Mouse (Mus musculus): Measurements from ENCODE around the gene Cpsf4.
"Not testable (repeated sequence)": the region's sequence is repeated elsewhere in the genome, so short reads cannot be mapped to it uniquely, and the experiment has no call there.

Gene Cpsf4

GRCm38 (mm10) chr5:145178461-145178980, 11.5 kb downstream of the Cpsf4 start:
- DNase-seq (ENCODE audit: low read depth, low spot score): no peak

DNA sequence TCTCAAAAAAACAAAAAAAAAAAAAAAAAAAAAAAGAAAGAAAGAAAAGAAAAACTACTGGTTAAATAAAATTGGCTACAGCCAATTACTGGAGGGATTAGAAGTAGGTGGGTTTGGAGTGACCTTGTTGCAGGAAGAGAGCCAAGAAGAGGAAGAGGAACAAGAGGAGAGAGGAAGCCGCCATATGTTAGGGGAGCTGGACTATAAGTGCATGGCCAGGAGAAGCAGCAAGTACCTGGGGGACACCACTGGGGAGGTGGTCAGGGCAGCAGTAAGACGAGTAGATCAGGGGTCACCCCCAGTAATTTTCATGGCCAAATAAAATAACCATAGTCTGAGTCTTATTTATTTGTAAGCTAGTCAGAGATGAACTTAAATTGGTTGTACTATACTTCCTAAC, 18.2 kb downstream of the Cpsf4 start:
- DNase-seq (ENCODE audit: low read depth, low spot score): no peak

DNA sequence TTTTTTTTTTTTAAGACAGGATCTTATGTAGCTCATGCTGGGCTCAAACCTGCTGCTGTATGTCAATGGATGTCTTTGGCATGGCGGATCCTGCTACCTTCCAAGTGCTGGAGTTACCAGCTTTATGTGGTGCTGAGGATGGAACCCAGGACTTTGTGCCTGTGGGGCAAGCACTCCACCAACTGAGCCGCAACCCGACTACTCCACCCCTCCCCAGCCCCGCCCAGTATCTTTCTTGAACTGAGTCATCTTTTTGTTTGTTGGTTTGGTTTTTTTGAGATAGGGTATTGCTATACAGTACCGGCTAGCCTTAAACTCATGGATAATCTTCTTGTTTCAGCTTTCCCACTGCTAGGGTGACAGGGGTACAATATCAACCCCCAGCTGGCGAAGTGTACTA, 22.4 kb downstream of the Cpsf4 start:
- no peak for DNase-seq (ENCODE audit: low read depth, low spot score)

DNA sequence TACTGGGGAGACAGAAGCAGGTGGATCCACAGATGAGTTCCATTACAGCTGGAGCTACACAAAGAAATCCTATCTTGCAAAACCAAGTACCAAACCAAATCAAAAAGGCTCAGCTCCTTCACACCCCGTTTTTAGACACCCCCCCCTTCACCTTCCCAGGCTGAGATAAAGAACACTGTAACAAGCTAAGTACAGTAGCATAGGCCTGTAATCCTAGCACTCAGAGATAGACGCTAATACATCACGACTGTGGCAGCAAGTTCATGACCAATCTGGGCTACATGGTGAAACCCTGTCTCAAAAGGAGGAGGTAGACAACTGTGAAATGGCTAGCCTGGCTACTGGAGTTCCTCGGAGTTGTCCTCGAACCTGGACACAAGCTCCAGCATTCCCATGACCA, 23.4 kb downstream of the Cpsf4 start:
- DNase-seq (ENCODE audit: low read depth, low spot score): no peak

DNA sequence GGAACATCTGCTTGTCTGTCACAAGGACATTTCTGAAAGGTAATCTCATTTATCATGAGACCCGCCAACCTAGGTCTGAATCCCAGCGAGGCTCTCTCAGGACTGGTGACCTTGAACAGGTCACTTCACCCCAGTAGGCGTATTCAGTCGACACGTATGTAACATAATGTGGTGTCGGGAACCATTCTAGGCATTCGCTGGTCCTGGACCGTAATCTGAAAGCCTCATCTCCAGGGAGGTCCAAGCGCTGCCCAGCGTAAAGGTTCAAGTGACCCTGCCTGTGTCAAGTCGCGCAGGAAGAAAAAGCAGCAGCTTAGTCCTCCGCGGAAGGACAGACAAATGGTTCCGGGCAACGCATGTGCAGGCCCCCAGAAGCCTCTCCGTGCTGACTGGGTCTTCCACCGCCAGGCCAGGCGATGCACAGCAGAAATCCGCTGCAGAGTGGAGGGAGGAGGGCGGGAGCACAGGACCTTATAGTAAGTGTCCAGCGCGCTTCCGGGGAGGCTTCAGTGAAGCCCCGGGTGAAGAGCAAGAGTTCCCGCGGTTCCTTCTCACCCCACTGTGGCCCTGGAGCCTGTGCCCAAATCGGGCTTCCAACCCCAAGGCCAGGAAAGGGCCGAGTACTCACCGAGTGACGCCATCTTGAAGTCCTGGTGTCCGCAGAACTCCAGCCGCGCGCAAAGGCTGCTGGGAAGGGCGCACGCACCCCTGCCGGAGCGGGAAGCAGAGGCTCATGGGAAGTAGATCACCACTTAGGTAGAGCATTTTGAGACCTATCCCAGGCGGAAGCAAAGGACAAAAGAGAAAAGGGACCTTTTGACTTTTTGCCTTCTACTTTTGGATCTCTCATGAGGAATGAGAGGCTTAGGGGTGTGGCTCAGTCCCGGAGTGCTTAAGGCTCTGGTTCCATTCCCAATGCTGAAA, 24.1 kb downstream of the Cpsf4 start:
- DNase-seq (ENCODE audit: low read depth, low spot score): peak; percentile 92

GRCm38 (mm10) chr5:145191962-145192361, 24.9 kb downstream of the Cpsf4 start, which contains the start of gene Atp5j2:
Gene Atp5j2, minus strand, starts transcription at chr5:145192062.
- no peak for DNase-seq (ENCODE audit: low read depth, low spot score)

DNA sequence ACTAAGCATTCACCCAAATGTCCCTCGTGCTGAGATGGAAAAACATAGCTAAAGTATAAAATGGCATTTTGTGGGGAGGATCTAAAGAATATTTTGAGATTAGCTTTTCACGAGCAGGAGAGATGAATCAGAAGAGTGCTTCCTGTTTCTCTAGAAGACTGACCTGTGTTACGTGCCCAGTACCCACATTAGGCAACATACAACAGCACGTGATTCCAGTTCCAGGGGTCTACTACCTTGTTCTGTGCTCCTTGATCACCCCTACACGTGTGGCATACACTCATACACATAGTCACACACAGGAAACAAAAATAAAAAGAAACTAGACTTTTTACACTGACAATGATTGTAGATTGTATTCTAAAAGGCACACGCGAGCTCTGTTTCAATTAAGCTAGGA, 33.4 kb downstream of the Cpsf4 start:
- no peak for DNase-seq (ENCODE audit: low read depth, low spot score)

- DNase-seq (ENCODE audit: low read depth, low spot score): peak; percentile 88
These were observed 34.4 kb downstream of the Cpsf4 start, which contains the start of gene Zkscan14 for GRCm38 (mm10) chr5:145201321-145201991. Gene Zkscan14, minus strand, starts transcription at chr5:145201868.

DNA sequence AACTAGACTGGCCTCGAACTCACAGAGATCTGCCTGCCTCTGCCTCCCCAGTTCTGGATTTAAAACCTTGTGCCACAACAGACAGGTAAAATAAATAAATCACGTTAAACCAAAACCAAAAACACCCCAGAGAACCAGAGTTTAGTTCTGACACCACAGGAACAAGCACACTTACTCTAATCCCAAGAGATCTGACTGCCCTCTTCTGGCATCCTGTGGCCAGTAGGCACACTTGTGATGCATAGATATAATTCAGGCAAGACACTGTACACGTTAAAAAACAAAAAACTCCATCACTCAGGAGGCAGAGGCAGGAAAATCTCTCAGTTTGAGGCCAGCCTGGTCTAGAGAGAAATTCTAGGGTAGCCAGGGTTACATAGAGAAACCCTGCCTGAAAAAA, 35.4 kb downstream of the Cpsf4 start:
- no peak for DNase-seq (ENCODE audit: low read depth, low spot score)

- peak; percentile 98 for DNase-seq (ENCODE audit: low read depth, low spot score)
These were observed 37.1 kb downstream of the Cpsf4 start, which contains the start of gene Zkscan5 for GRCm38 (mm10) chr5:145203936-145204691. Gene Zkscan5, plus strand, starts transcription at chr5:145204562.

- no peak for DNase-seq (ENCODE audit: low read depth, low spot score)
These were observed 38.0 kb downstream of the Cpsf4 start for GRCm38 (mm10) chr5:145205041-145205440.

DNA sequence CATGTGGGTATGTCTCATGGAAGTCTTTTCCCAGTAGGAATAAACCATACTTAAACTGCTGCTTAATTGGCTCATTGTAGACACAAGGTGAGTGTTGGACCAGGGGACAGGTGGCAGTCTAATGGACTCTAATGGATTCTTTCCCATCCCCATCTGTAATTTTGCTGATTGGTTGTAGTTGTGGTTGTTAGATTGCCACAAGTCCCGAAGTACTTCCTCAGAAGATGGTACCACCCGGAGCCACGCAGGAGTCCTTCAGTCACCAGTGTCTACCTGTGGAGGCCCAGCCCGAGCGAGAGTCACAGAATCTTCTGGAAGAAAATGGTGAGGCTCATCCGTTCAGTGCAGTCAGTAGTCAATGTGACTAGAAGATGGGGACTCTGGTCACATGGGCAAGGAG, 40.4 kb downstream of the Cpsf4 start:
- DNase-seq (ENCODE audit: low read depth, low spot score): no peak

DNA sequence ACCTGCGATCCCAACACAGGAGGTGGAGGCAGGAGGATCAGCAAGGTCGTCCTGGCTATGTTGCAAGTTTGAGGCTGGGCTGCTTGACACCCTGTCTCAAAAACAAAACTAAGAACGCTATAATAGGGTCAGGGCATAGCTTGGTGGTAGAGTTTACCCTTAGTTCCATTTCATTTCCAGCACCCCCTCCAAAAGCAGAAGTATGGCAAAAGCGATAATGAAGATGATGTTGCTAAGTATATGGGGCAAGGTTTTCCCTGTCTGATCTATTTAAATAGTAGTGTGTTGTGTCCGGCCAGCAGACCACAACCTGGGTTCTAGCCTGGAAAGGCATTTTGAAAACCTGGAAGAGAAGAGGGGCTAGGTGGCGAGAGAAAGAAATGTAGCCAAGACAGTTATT, 40.9 kb downstream of the Cpsf4 start:
- DNase-seq (ENCODE audit: low read depth, low spot score): no peak

DNA sequence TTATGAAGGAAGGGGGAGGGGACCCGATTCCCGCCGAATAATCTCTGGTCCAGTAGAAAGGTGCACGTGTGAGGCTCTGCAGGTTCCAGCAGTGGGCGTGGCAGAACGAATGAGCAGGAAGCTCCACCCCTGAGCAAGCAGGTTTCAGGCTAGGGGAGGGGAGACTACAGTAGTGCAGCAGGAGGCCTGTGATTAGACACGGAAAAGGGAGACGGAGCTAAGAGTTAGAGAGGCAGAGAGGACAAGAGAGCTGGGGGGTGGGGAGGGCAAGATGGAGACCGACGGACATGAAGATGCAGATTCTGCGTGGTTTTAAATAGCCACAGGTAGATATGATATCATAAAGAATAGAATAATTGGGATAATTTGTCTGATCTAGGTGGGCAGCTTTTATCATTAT, 41.4 kb downstream of the Cpsf4 start:
- DNase-seq (ENCODE audit: low read depth, low spot score): not testable (repeated sequence)

DNA sequence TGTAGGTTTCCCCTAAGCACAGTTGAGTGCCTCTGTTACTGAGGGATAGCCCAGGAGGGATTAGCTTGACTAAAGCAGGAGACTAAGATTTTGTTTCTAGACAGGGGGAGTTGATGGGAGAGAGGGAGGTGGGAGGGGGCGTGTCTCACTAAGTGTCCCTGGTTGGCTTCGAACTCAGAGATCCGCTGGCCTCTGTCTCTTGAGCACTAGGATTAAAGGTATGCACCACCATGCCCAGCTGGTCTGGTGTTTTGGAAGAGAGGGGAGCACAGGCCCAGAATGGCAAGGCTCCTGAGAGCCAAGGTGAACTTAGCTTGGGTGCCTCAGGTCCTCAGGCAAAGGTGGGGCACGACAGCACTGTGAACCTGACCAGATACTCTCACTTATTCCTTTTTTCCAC, 44.3 kb downstream of the Cpsf4 start:
- DNase-seq (ENCODE audit: low read depth, low spot score): no peak

- DNase-seq (ENCODE audit: low read depth, low spot score): no peak
These were observed 45.2 kb downstream of the Cpsf4 start for GRCm38 (mm10) chr5:145212216-145212615.

- no peak for DNase-seq (ENCODE audit: low read depth, low spot score)
These were observed 46.5 kb downstream of the Cpsf4 start for GRCm38 (mm10) chr5:145213505-145213904.

- DNase-seq (ENCODE audit: low read depth, low spot score): no peak
These were observed 47.7 kb downstream of the Cpsf4 start for GRCm38 (mm10) chr5:145214679-145215078.

DNA sequence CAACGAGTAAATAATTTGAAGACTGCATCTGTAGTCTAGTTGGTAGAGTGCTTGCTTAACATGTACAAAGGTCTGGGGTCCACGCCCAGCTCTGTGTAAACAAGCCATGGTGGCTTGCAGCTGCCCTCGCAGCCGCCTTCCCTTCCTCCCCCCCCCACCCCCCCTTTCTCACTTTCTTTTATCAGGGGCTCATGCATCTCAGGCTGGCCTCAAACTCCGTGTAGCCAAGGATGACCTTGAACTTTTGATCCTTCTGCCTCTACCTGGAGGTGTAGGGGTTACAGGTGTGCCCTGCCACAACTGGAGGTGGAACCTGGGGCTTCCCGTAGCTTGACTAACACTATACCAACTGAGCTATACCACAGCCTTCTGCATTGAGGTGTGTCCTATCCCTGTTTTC, 50.7 kb downstream of the Cpsf4 start:
- DNase-seq (ENCODE audit: low read depth, low spot score): no peak

GRCm38 (mm10) chr5:145218206-145218605, 51.2 kb downstream of the Cpsf4 start:
- no peak for DNase-seq (ENCODE audit: low read depth, low spot score)

DNA sequence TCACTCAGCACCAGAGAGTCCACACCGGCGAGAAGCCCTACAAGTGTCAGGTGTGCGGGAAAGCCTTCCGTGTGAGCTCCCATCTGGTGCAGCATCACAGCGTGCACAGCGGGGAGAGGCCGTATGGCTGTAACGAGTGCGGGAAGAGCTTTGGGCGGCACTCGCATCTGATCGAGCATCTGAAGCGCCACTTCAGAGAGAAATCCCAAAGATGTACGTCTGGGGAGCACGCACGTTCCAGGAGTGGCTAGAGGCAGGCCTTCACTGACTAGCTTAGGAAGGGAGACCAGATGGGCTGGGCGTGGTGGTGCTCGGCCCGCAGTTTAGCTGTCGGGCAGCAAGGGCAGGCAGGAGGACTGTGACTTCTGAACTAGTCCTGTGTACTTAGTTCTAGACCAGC, 51.7 kb downstream of the Cpsf4 start:
- DNase-seq (ENCODE audit: low read depth, low spot score): no peak

DNA sequence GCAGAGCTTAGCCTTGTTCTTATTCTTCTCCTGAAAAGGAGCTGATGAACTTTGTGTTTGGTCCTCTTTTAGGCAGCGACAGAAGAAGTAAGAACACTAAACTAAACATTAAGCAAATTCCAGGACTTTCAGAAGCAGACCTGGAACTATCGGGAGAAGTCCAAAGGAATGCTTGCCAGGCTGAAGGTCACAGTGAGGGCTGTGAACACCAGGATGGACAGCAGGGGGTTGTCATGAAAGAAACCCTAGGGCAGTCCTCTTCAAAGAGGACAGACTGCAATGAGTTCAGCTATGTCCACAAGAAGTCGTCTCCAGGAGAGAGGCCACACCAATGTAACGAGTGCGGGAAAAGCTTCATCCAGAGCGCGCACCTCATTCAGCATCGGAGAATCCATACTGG, 53.0 kb downstream of the Cpsf4 start:
- no peak for DNase-seq (ENCODE audit: low read depth, low spot score)
